Mouse (Mus musculus): ENCODE data around the gene Tmem221.

The Tmem221 gene

GRCm38 (mm10) chr8:71507589-71508104 lies 51.0 kb downstream of the Tmem221 start:
- peak; percentile 86 for DNase-seq

- no peak for DNase-seq
These were observed 52.7 kb downstream of the Tmem221 start for GRCm38 (mm10) chr8:71505979-71506378.

GRCm38 (mm10) chr8:71505326-71505725 lies 53.3 kb downstream of the Tmem221 start:
- no peak for DNase-seq

GRCm38 (mm10) chr8:71504349-71504748 lies 54.3 kb downstream of the Tmem221 start:
- no peak for DNase-seq

All from thymus, postnatal 4 days (tissue).